Mouse (Mus musculus): Measurements from ENCODE around the gene Ptprn2.

- TF ChIP-seq CTCF (IDR thresholded peaks at IDR 0.05; ENCODE audit: low read depth, low read length) (no peak), POLR2A (IDR thresholded peaks at IDR 0.05; ENCODE audit: insufficient read depth, low read length) (no peak), EP300 (IDR thresholded peaks at IDR 0.05; ENCODE audit: insufficient read depth, low read depth, low read length) (no peak)
Measured at GRCm38 (mm10) chr12:117154356-117155243, 669.1 kb downstream of the Ptprn2 start.

Measured in ES-Bruce4 (cell line).